Mouse (Mus musculus) heart, embryonic 13.5 days (tissue): ENCODE measurements around the gene Ntrk1. TPM values are rescaled to one million over a fixed set of nuclear protein-coding genes. Genes with fewer than 3 reads are reported as not detected.
A peak's percentile ranks its signal among the peaks of the same experiment; 100 is the strongest.

Experiments
- ATAC-seq: fragments of 200-750 bp; cut with Nextera tagmentation; 2 replicates; pipeline ENCODE4 v1.8.0; 2017; ENCODE audit warnings: moderate TSS enrichment; ENCODE audit not compliant: insufficient number of reproducible peaks, low FRiP score, low TSS enrichment; ENCODE audit errors: extremely low read depth
- H3K27ac ChIP-seq: fragments of 300-500 bp; sonication (generic); replicated peaks from 2 replicates; pipeline ENCODE4 v1.5.1; 2015; ENCODE audit warnings: moderate library complexity, mild to moderate bottlenecking, inconsistent platforms
- H3K27me3 ChIP-seq: fragments of 300-500 bp; sonication (generic); replicated peaks from 2 replicates; pipeline ENCODE4 v1.6.1; 2015; ENCODE audit warnings: mild to moderate bottlenecking, inconsistent platforms
- H3K36me3 ChIP-seq: fragments of 300-500 bp; sonication (generic); 2 replicates; pipeline ENCODE4 v1.6.1; 2015; ENCODE audit warnings: mild to moderate bottlenecking, inconsistent platforms
- H3K4me1 ChIP-seq: fragments of 300-500 bp; sonication (generic); 2 replicates; pipeline ENCODE4 v1.6.1; 2015; ENCODE audit warnings: inconsistent platforms
- H3K4me2 ChIP-seq: fragments of 300-500 bp; sonication (generic); 2 replicates; pipeline ENCODE4 v1.6.1; 2015; ENCODE audit warnings: inconsistent platforms, mild to moderate bottlenecking, moderate library complexity
- H3K4me3 ChIP-seq: fragments of 300-500 bp; sonication (generic); 2 replicates; pipeline ENCODE4 v1.5.1; 2015; ENCODE audit warnings: moderate library complexity, mild to moderate bottlenecking, inconsistent platforms
- H3K9ac ChIP-seq: fragments of 300-500 bp; sonication (generic); 2 replicates; pipeline ENCODE4 v1.6.1; 2015; ENCODE audit warnings: inconsistent platforms, mild to moderate bottlenecking, moderate library complexity
- H3K9me3 ChIP-seq: fragments of 300-500 bp; sonication (generic); 2 replicates; pipeline ENCODE4 v1.6.1; 2016; ENCODE audit warnings: inconsistent platforms
- WGBS: fragments of 180-500 bp; shearing (Covaris S2); methylation state at CpG from one replicate; pipeline ENCODE4 v1.1.7; 2015; ENCODE audit warnings: mixed read lengths; 5-methylcytosine and 5-hydroxymethylcytosine counted together
- polyA plus RNA-seq: library from polyadenylated mRNA; unstranded; fragments of >200 nt; fragmentation: Nextera tagmentation; extraction: Ambion mirVana; gene quantifications from 2 replicates; pipeline ENCODE4 v1.2.1, GENCODE M21; 2015

Gene Ntrk1
- polyA plus RNA-seq, 1 experiment from 2014 or later, result 1.5 TPM

DNA sequence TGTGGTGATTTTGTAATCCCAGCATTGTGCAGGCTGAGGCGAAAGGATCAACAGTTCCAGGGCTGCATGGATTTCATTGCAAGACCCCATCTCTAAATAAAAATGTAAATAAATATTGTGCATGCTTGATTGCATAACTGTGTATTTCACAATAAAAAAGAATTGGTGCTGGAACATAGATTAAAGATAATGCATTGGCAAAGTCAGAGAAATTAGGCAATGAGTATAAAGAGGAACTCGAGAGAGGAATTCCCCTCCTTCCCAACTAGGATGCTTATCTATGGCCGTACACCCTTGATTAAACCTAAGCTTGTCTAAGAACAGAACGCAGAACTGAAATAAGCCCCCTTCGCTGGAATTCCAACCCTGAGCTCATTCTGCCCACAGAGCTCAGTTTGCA, 9.8 kb downstream of the Ntrk1 start:
- WGBS, result 40% methylated on average over 5 of the region's 5 CpGs
- no peak overlapping the region for H3K4me2 ChIP-seq

DNA sequence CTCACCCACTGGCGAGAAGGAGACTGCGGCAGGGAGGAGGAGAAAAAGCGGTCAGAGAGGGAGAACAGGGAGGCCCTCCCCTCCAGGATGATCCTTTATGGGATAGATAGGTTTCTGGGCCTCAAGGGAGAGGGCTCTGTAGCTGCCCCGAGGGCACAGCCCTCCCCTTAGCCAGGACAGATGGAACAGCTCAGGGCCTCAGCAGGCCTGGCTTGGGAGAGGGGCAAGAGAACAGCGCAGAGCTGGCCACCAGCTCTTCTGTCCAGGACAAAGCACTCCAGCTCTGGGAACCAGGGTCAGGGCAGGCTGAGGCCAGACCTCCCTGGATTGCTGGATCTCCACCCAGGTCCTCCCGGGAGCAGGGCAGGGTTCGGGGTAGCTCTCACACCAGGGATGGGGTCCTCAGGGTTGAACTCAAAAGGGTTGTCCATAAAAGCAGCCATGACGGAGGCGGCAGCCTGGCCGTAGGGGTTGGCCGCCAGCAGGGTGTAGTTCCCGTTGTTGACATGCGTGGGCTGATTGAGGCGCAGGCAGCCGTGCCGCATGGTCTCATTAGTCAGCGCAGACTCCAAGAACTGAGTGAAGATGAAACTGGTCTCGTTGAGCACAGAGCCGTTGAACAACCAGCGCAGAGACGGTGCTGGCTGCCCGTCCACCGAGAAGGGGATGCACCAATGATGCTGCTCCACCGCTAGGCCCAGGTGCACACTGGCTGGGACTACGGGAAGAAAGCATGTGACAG, 11.5 kb downstream of the Ntrk1 start:
- no peak for ATAC-seq
- Histone ChIP-seq H3K4me1 (peaks cover 22% of the 10 kb centered on the region), H3K9ac (no peak overlapping the region), H3K36me3 (no peaks in the 10 kb centered on the region), H3K4me2 (no peak overlapping the region), H3K9me3 (no peaks in the 10 kb centered on the region), H3K27ac (no peak overlapping the region), H3K4me3 (no peak overlapping the region), H3K27me3 (peaks cover 74% of the 10 kb centered on the region)
- 77% methylated on average over 25 of the region's 25 CpGs for WGBS

More for the DNA sequence above, 9.8 kb downstream of the Ntrk1 start:
- Histone ChIP-seq H3K27me3 (peaks cover 73% of the 10 kb centered on the region), H3K4me1 (peaks cover 32% of the 10 kb centered on the region), H3K27ac (no peak overlapping the region), H3K4me3 (no peak overlapping the region), H3K36me3 (no peaks in the 10 kb centered on the region), H3K9ac (no peak overlapping the region), H3K9me3 (no peaks in the 10 kb centered on the region)
- ATAC-seq, result no peak

DNA sequence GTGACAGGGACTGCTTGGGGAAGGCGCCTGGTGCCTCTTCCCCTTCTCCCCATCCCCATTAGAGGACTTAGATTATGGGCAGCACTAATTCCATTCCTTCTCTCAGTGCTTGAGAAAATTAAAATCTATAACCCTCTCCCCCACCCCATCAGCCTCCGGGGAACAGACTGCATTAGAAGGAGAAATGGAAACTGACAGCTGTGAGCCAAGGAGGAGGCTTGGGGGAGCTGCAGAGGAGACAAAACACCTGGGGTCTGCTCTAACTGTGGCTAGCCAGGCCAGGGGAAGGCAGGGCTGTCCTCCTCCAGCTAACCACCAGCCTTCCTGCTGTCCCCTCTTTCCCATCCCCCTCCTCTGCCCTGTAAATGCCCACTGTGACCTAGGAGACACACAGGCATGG, 15.9 kb downstream of the Ntrk1 start:
- peak overlapping the region; percentile 16; the same call in 1 of the 2 replicates for H3K9ac ChIP-seq
- no peaks in the 10 kb centered on the region for H3K9me3 ChIP-seq
- H3K36me3 ChIP-seq, result no peaks in the 10 kb centered on the region
- H3K4me2 ChIP-seq, result no peak overlapping the region
- H3K27me3 ChIP-seq, result peaks cover 96% of the 10 kb centered on the region
- H3K4me1 ChIP-seq, result peaks cover 7% of the 10 kb centered on the region; the same call in 1 of the 2 replicates
- no peak for ATAC-seq
- H3K27ac ChIP-seq, result no peak overlapping the region
- no peak overlapping the region for H3K4me3 ChIP-seq
- WGBS, result 26% methylated on average over 2 of the region's 2 CpGs

DNA sequence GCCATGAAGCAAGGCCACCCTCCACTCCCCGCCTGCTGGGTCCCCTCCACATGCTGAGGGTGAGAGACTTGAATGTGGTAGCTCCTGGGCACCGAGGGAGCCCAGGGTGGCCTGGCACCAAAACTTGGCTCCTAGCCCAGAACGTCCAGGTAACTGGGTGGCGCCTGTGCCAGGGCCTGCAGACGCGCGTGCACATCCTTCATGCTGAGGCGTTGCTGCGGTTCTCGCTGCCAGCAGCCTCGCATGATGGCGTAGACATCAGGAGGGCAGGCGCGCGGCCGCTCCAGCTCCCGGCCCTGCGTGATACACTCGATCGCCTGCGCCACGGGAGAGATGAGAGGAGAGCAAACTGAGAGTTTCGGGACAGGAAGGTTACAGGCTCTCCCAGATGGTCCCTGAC, 16.7 kb downstream of the Ntrk1 start:
- Histone ChIP-seq H3K9ac (no peak overlapping the region), H3K27me3 (peaks cover 98% of the 10 kb centered on the region), H3K9me3 (no peaks in the 10 kb centered on the region), H3K36me3 (no peaks in the 10 kb centered on the region), H3K4me1 (peaks cover 6% of the 10 kb centered on the region; the same call in 1 of the 2 replicates), H3K27ac (no peak overlapping the region), H3K4me2 (no peak overlapping the region), H3K4me3 (no peak overlapping the region)
- ATAC-seq, result no peak
- 45% methylated on average over 23 of the region's 23 CpGs for WGBS

DNA sequence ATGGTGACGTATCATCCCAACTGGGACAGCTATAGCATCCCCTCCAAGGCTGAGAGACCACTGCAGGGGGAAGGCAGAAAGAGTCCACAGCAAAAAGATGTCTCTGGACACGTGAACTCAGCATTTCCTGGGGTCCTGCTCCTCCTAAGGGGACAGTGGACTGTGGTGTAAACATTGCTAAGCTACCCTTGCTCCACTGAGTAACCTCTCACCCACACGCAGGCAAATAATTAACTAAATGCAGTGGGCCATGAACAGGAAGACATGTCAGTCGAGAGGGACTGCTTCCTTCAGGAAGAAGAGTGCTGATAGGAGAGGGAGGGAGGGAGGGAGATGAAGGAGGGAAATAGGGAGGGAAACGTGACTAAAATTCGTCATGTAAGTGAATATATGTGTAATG, 23.9 kb downstream of the Ntrk1 start:
- ATAC-seq, result no peak
- Histone ChIP-seq H3K9me3 (no peaks in the 10 kb centered on the region), H3K4me2 (no peak overlapping the region), H3K36me3 (no peaks in the 10 kb centered on the region), H3K4me3 (no peak overlapping the region), H3K27me3 (peaks cover 69% of the 10 kb centered on the region), H3K4me1 (peaks cover 22% of the 10 kb centered on the region), H3K27ac (no peak overlapping the region), H3K9ac (no peak overlapping the region)
- WGBS, result 44% methylated on average over 6 of the region's 6 CpGs

DNA sequence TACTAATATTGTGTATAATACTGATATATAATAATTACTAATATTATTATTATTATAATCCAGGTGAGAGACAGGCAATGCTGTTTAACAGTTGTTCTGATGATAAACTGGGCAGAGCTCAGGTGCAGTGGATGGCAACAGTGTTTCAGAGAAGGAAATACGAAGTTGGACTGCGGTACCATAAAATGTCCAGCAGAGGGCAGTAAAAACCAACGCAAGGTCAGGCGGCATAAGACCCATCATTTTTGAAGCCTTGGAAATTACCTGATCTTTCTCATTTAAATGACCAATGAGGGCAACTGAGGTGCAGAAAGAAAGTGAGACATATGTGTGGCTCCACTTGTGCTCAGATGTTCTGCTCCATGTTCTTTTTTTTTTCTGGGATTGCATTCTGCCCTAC, 24.7 kb downstream of the Ntrk1 start:
- Histone ChIP-seq H3K27ac (no peak overlapping the region), H3K27me3 (peaks cover 63% of the 10 kb centered on the region), H3K9me3 (no peaks in the 10 kb centered on the region), H3K4me3 (no peak overlapping the region), H3K4me2 (no peak overlapping the region), H3K9ac (no peak overlapping the region), H3K36me3 (no peaks in the 10 kb centered on the region), H3K4me1 (peaks cover 30% of the 10 kb centered on the region)
- WGBS, result under 1% methylated on average over 4 of the region's 4 CpGs
- no peak for ATAC-seq

DNA sequence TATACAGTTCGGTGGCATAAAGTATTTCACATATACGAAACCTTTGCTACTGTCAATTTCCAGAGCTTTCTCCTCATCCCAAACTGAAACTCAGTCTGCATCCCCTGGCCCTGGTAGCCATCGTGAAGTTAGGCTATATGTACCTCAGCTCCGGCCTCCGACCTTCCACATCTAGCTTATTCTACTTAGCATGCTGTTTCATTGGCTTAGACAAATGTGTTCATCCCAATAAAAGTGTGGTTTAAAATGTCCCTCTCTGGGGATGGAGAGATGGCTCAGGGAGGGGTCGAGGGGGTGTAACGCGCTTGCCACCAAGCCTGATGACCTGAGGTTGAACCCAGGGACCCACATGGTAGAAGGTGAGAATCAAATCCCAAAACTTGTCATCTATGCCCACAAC, 25.5 kb downstream of the Ntrk1 start:
- Histone ChIP-seq H3K36me3 (no peaks in the 10 kb centered on the region), H3K9me3 (no peaks in the 10 kb centered on the region), H3K4me1 (peaks cover 38% of the 10 kb centered on the region), H3K27me3 (peaks cover 56% of the 10 kb centered on the region), H3K4me3 (no peak overlapping the region), H3K27ac (no peak overlapping the region), H3K4me2 (peak overlapping the region; percentile 72), H3K9ac (no peak overlapping the region)
- ATAC-seq, result no peak
- 69% methylated on average over 8 of the region's 8 CpGs for WGBS

DNA sequence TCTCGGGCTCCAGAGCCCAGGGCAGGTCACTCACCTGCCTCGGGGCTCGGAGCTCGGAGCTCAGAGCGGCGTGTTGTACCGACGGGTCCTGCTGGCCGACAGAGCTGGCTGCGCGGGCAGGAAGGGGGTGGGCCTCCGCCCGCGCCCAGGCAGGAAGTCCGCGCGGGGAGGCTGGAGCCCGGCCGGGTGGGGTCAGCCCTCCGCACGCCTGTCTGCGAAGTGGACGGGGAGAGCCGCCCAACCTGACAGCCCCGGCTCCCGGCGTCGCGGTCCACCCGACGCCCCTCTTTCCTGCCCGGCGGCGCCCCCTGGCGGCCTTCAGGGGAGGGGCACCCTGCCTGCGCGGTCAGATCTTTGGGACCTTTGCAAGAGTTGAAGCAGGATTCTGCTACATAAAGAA, 26.1 kb downstream of the Ntrk1 start:
- ATAC-seq, result peak; percentile 67; the same call in 1 of the 2 replicates
- peaks cover 44% of the 10 kb centered on the region for H3K4me1 ChIP-seq
- no peaks in the 10 kb centered on the region for H3K9me3 ChIP-seq
- peaks cover 49% of the 10 kb centered on the region for H3K27me3 ChIP-seq
- peak overlapping the region; percentile 65 for H3K4me3 ChIP-seq
- WGBS, result under 1% methylated on average over 37 of the region's 37 CpGs
- peak overlapping the region; percentile 82 for H3K27ac ChIP-seq
- H3K9ac ChIP-seq, result peak overlapping the region; percentile 82
- H3K4me2 ChIP-seq, result peak overlapping the region; percentile 72
- H3K36me3 ChIP-seq, result no peaks in the 10 kb centered on the region

DNA sequence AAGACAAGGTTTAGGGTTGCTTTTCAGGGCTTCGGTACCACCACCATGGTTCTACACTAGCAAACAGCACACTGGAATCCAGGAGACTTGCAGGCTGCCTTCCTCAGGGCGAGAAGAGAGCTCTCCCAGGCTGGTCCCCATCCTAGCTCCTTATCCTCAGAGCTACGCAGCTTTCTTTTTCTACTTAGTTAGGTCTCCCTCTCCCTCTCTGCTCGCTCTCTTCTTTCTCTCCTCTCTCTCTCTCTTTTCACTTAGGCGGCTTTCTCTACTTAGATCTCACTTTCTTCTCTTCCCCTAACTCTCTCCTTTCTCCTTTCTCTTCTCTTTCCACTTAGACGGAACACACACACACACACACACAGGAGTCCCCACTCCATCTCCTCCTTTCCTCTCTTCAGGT, 26.5 kb downstream of the Ntrk1 start:
- no peaks in the 10 kb centered on the region for H3K36me3 ChIP-seq
- H3K27ac ChIP-seq, result peak overlapping the region; percentile 82
- peaks cover 48% of the 10 kb centered on the region for H3K4me1 ChIP-seq
- H3K27me3 ChIP-seq, result peaks cover 47% of the 10 kb centered on the region
- no peak for ATAC-seq
- peak overlapping the region; percentile 65 for H3K4me3 ChIP-seq
- peak overlapping the region; percentile 72 for H3K4me2 ChIP-seq
- 31% methylated on average over 6 of the region's 6 CpGs for WGBS
- H3K9me3 ChIP-seq, result no peaks in the 10 kb centered on the region
- H3K9ac ChIP-seq, result peak overlapping the region; percentile 82

DNA sequence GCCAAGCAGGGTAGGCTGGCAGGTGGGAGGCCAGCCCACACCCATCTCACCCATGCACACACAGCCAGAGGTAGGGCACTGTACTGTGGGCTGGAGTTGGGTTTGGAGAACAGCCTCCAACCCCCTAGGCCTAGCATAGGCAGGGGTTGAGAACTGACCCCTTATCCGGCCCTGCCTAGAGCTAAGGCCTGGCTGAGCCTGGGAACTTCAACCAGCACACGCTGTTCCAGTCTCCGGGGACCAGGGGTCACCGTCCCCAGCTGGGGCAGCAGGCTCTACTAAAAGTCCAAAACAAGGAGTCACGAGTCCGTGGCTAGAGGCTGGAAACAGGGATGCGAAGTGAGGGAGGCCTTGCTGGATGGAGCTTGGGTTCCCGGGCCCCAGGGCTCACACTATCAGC, 27.2 kb downstream of the Ntrk1 start:
- H3K27me3 ChIP-seq, result peaks cover 40% of the 10 kb centered on the region
- H3K4me1 ChIP-seq, result peaks cover 54% of the 10 kb centered on the region
- H3K27ac ChIP-seq, result peak overlapping the region; percentile 82
- H3K36me3 ChIP-seq, result no peaks in the 10 kb centered on the region
- WGBS, result 58% methylated on average over 8 of the region's 8 CpGs
- H3K4me3 ChIP-seq, result peak overlapping the region; percentile 65
- no peaks in the 10 kb centered on the region for H3K9me3 ChIP-seq
- H3K4me2 ChIP-seq, result peak overlapping the region; percentile 72
- no peak for ATAC-seq
- H3K9ac ChIP-seq, result peak overlapping the region; percentile 82

DNA sequence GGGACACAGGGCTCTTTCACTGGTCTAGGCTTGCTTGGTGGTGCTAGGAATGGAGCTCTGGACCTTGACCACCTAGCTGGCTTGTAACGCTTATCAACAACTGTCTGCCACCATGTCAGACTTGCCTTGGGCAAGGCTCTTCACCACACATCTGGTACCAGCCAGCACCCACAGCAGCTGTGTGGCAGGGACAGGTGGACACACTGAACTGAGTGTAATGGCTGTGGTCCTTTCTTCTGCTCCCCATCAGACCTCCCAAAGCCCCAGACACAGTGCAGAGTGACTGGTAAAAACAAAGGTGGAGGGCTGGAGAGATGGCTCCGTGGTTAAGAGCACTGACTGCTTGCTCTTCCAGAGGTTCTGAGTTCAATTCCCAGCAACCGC, 28.7 kb downstream of the Ntrk1 start:
- no peaks in the 10 kb centered on the region for H3K9me3 ChIP-seq
- ATAC-seq, result no peak
- H3K27me3 ChIP-seq, result peaks cover 26% of the 10 kb centered on the region
- WGBS, result 75% methylated on average over 3 of the region's 3 CpGs
- H3K36me3 ChIP-seq, result no peaks in the 10 kb centered on the region
- 0 out of 2 replicates have a peak overlapping the region, but pooled peaks have one; percentile 6 for H3K9ac ChIP-seq
- H3K4me2 ChIP-seq, result peak overlapping the region; percentile 72
- peak overlapping the region; percentile 91 for H3K27ac ChIP-seq
- no peak overlapping the region for H3K4me3 ChIP-seq
- H3K4me1 ChIP-seq, result peaks cover 69% of the 10 kb centered on the region
